8 mouse cellular contexts compared by ENCODE assay signal in genomic region chr17:45373987-45374608, GRCm38 (mm10). TPM values are rescaled to one million over a fixed set of nuclear protein-coding genes. Genes with fewer than 3 reads are reported as not detected.
A peak's percentile ranks its signal among the peaks of the same experiment; 100 is the strongest.
DNase-seq lines count a peak whose midpoint lies in the region; ATAC-seq and TF ChIP-seq lines count a peak whose summit lies in the region.

No protein-coding gene starts in this region.

- H3K9ac ChIP-seq in hindbrain, embryonic 15.5 days: no peak overlapping the region

- 0 out of 2 replicates have a peak, but pooled peaks cover 3% of the 10 kb centered on the region for H3K27me3 ChIP-seq in hindbrain, embryonic 15.5 days

- TF ChIP-seq CTCF in gastrocnemius, adult 2 months (IDR thresholded peaks at IDR 0.05): peak; percentile 97

- H3K4me1 ChIP-seq in hindbrain, embryonic 15.5 days (replicated peaks): peaks cover 6% of the 10 kb centered on the region; the same call in 1 of the 2 replicates

- peak; percentile 42 for DNase-seq in T-cell, adult 2 months (ENCODE audit: low spot score)
- peak; percentile 91 to 94 for DNase-seq in cerebellum, postnatal 14 days
- peak; percentile 83 for DNase-seq in gastrocnemius, adult 2 months
- peak; percentile 83 to 89 for DNase-seq in left cerebral cortex, adult 18-20 months (ENCODE audit: low spot score in 2 of 2)
- peak; percentile 43 to 57 for DNase-seq in right cerebral cortex, postnatal 36 days (ENCODE audit: low spot score in 2 of 2)
- peak; percentile 61 to 81 for DNase-seq in urinary bladder, postnatal 4 days (ENCODE audit: low spot score in 2 of 2)

- intact Hi-C loops in gastrocnemius, adult 2 months (cut with DNase I): loop anchor here (2.0 to 10.0 kb wide), 4 partner anchors 77 to 1109 kb away; no protein-coding TSS in a partner anchor

- ATAC-seq in hindbrain, embryonic 15.5 days (ENCODE audit: low FRiP score, low read depth): peak; percentile 89
- peak; percentile 85 for ATAC-seq in megakaryocyte-erythroid progenitor cell, adult 5-6 weeks (replicated peaks; ENCODE audit: low FRiP score, low TSS enrichment, poor library complexity, severe bottlenecking)

- WGBS in hindbrain, embryonic 15.5 days: 32% methylated on average over 13 of the region's 13 CpGs

- no peaks in the 10 kb centered on the region for H3K36me3 ChIP-seq in hindbrain, embryonic 15.5 days

- no peak overlapping the region for H3K27ac ChIP-seq in gastrocnemius, adult 2 months
- H3K27ac ChIP-seq in hindbrain, embryonic 15.5 days (replicated peaks): no peak overlapping the region

- peak overlapping the region; percentile 37 for H3K4me2 ChIP-seq in hindbrain, embryonic 15.5 days

- H3K4me3 ChIP-seq in gastrocnemius, adult 2 months: peak overlapping the region; percentile 52
- no peak overlapping the region for H3K4me3 ChIP-seq in hindbrain, embryonic 15.5 days

- no peaks in the 10 kb centered on the region for H3K9me3 ChIP-seq in hindbrain, embryonic 15.5 days

RNA-seq across cellular contexts. Expression of gene Cdc5l, which starts 59.4 kb away (rescaled TPM):
- total RNA-seq in gastrocnemius, adult 2 months (2021): 10 to 100 TPM; 39.5 to 41.3 TPM
- 62.1 and 64.0 TPM in 2 replicates for polyA plus RNA-seq in hindbrain, embryonic 15.5 days (2015; fragmentation: Nextera tagmentation; extraction: Ambion mirVana)
- 10 to 100 TPM; 60.8 to 61.4 TPM for total RNA-seq in left cerebral cortex, adult 18-20 months (2021)
- total RNA-seq in megakaryocyte-erythroid progenitor cell, adult 5-6 weeks (2014; fragmentation: Nextera tagmentation): 64.4 and 65.7 TPM in 2 replicates
- total RNA-seq in megakaryocyte-erythroid progenitor cell, adult 5-6 weeks (2017): 115 and 138 TPM in 2 replicates

Comparison
In these comparisons a context has a peak if more than half of its experiments do, and no peak if none do; other contexts are left out.
1. DNase-seq: peak in every context shown above with its lines; median percentile 92 in cerebellum, postnatal 14 days; 86 in left cerebral cortex, adult 18-20 months; 83 in gastrocnemius, adult 2 months; 71 in urinary bladder, postnatal 4 days; 50 in right cerebral cortex, postnatal 36 days; 42 in T-cell, adult 2 months.